Mouse (Mus musculus): ENCODE measurements around the gene Mapk10.

The Mapk10 gene

GRCm38 (mm10) chr5:103211101-103211848, at the start of gene Mapk10:
Gene Mapk10, minus strand, starts transcription at chr5:103211334.
- DNase-seq (ENCODE audit: low spot score): no peak

GRCm38 (mm10) chr5:103256144-103256543, 45.0 kb upstream of the Mapk10 start:
- no peak for DNase-seq (ENCODE audit: low spot score)

GRCm38 (mm10) chr5:103242430-103242829, 31.3 kb upstream of the Mapk10 start:
- DNase-seq (ENCODE audit: low spot score): no peak

GRCm38 (mm10) chr5:103231822-103232221, 20.7 kb upstream of the Mapk10 start:
- DNase-seq (ENCODE audit: low spot score): no peak

GRCm38 (mm10) chr5:103230334-103230733, 19.2 kb upstream of the Mapk10 start:
- DNase-seq (ENCODE audit: low spot score): no peak

- no peak for DNase-seq (ENCODE audit: low spot score)
These were observed 18.2 kb upstream of the Mapk10 start for GRCm38 (mm10) chr5:103229321-103229720.

- no peak for DNase-seq (ENCODE audit: low spot score)
These were observed 10.9 kb upstream of the Mapk10 start for GRCm38 (mm10) chr5:103221997-103222396.

- DNase-seq (ENCODE audit: low spot score): no peak
These were observed 490 bp downstream of the Mapk10 start for GRCm38 (mm10) chr5:103210644-103211043.

- no peak for DNase-seq (ENCODE audit: low spot score)
These were observed 1.1 kb downstream of the Mapk10 start for GRCm38 (mm10) chr5:103210018-103210417.

GRCm38 (mm10) chr5:103209486-103209885, 1.6 kb downstream of the Mapk10 start:
- DNase-seq (ENCODE audit: low spot score): no peak

- DNase-seq (ENCODE audit: low spot score): no peak
These were observed 2.3 kb downstream of the Mapk10 start for GRCm38 (mm10) chr5:103208869-103209268.

- no peak for DNase-seq (ENCODE audit: low spot score)
These were observed 3.1 kb downstream of the Mapk10 start for GRCm38 (mm10) chr5:103208021-103208511.

- DNase-seq (ENCODE audit: low spot score): no peak
These were observed 13.3 kb downstream of the Mapk10 start for GRCm38 (mm10) chr5:103197796-103198325.

- DNase-seq (ENCODE audit: low spot score): no peak
These were observed 16.6 kb downstream of the Mapk10 start for GRCm38 (mm10) chr5:103194549-103194948.

GRCm38 (mm10) chr5:103193700-103194099, 17.4 kb downstream of the Mapk10 start:
- no peak for DNase-seq (ENCODE audit: low spot score)

GRCm38 (mm10) chr5:103191577-103191976, 19.6 kb downstream of the Mapk10 start:
- DNase-seq (ENCODE audit: low spot score): no peak

- no peak for DNase-seq (ENCODE audit: low spot score)
These were observed 26.9 kb downstream of the Mapk10 start for GRCm38 (mm10) chr5:103184256-103184655.

- no peak for DNase-seq (ENCODE audit: low spot score)
These were observed 29.5 kb downstream of the Mapk10 start for GRCm38 (mm10) chr5:103181622-103182021.

GRCm38 (mm10) chr5:103177010-103177409, 34.1 kb downstream of the Mapk10 start:
- DNase-seq (ENCODE audit: low spot score): no peak

GRCm38 (mm10) chr5:103175989-103176388, 35.1 kb downstream of the Mapk10 start:
- DNase-seq (ENCODE audit: low spot score): no peak

- no peak for DNase-seq (ENCODE audit: low spot score)
These were observed 36.5 kb downstream of the Mapk10 start for GRCm38 (mm10) chr5:103174607-103175006.

GRCm38 (mm10) chr5:103171207-103171606, 39.9 kb downstream of the Mapk10 start:
- no peak for DNase-seq (ENCODE audit: low spot score)

- no peak for DNase-seq (ENCODE audit: low spot score)
These were observed 43.8 kb downstream of the Mapk10 start for GRCm38 (mm10) chr5:103167371-103167770.

- DNase-seq (ENCODE audit: low spot score): no peak
These were observed 44.4 kb downstream of the Mapk10 start for GRCm38 (mm10) chr5:103166755-103167154.
